Mouse (Mus musculus) hindlimb bud, embryonic 11.5 days (tissue): ENCODE measurements around the gene Stat2.
A peak's percentile ranks its signal among the peaks of the same experiment; 100 is the strongest.

Source experiments
- DNase-seq: peaks from one replicate; pipeline ENCODE4 v3.0.0-alpha.2; 2012; ENCODE audit warnings: low read depth, low spot score; ENCODE audit errors: extremely low spot score

Gene Stat2

GRCm38 (mm10) chr10:128270287-128270841 lies at the start of gene Stat2:
TSS of gene Stat2 (plus strand) at chr10:128270559.
- DNase-seq, result peak; percentile 93

GRCm38 (mm10) chr10:128221533-128222286 lies 48.6 kb upstream of the Stat2 start:
- no peak for DNase-seq

GRCm38 (mm10) chr10:128225064-128225463 lies 45.3 kb upstream of the Stat2 start:
- no peak for DNase-seq

- no peak for DNase-seq
These were observed 44.8 kb upstream of the Stat2 start, which contains the start of gene Mip for GRCm38 (mm10) chr10:128225538-128225937. TSS of gene Mip (plus strand) at chr10:128225838.

- DNase-seq, result no peak
These were observed 42.8 kb upstream of the Stat2 start for GRCm38 (mm10) chr10:128227592-128227991.

GRCm38 (mm10) chr10:128228009-128228408 lies 42.4 kb upstream of the Stat2 start:
- no peak for DNase-seq

- no peak for DNase-seq
These were observed 39.8 kb upstream of the Stat2 start for GRCm38 (mm10) chr10:128230582-128230981.

- no peak for DNase-seq
These were observed 39.2 kb upstream of the Stat2 start for GRCm38 (mm10) chr10:128231146-128231545.

- DNase-seq, result peak; percentile 89
These were observed 38.5 kb upstream of the Stat2 start, which contains the start of gene Timeless for GRCm38 (mm10) chr10:128231697-128232419. TSS of gene Timeless (plus strand) at chr10:128232065.

GRCm38 (mm10) chr10:128232420-128232985 lies 37.9 kb upstream of the Stat2 start:
- peak; percentile 84 for DNase-seq

- no peak for DNase-seq
These were observed 34.0 kb upstream of the Stat2 start for GRCm38 (mm10) chr10:128236321-128236720.

- DNase-seq, result no peak
These were observed 32.4 kb upstream of the Stat2 start for GRCm38 (mm10) chr10:128237807-128238480.

GRCm38 (mm10) chr10:128239140-128239539 lies 31.2 kb upstream of the Stat2 start:
- no peak for DNase-seq

- DNase-seq, result no peak
These were observed 30.2 kb upstream of the Stat2 start for GRCm38 (mm10) chr10:128240131-128240530.

GRCm38 (mm10) chr10:128243252-128243651 lies 27.1 kb upstream of the Stat2 start:
- DNase-seq, result no peak

GRCm38 (mm10) chr10:128244121-128244520 lies 26.2 kb upstream of the Stat2 start:
- no peak for DNase-seq

GRCm38 (mm10) chr10:128247020-128247732 lies 23.2 kb upstream of the Stat2 start:
- no peak for DNase-seq

- DNase-seq, result no peak
These were observed 19.8 kb upstream of the Stat2 start for GRCm38 (mm10) chr10:128250565-128250964.

- no peak for DNase-seq
These were observed 16.6 kb upstream of the Stat2 start, which contains the start of gene Apon for GRCm38 (mm10) chr10:128253677-128254255. TSS of gene Apon (plus strand) at chr10:128254096.

- no peak for DNase-seq
These were observed 14.4 kb upstream of the Stat2 start for GRCm38 (mm10) chr10:128255925-128256324.
